Mouse (Mus musculus) common myeloid progenitor, adult 5-6 weeks (primary cell): ENCODE data around the gene Srbd1. TPM values are rescaled to one million over a fixed set of nuclear protein-coding genes. Genes with fewer than 3 reads are reported as not detected.

Experiments
- ATAC-seq: replicated peaks from 2 replicates; pipeline ENCODE4 v1.8.0; 2016; ENCODE audit warnings: low read depth, mild to moderate bottlenecking, moderate TSS enrichment, inconsistent platforms; ENCODE audit not compliant: poor library complexity, severe bottlenecking
- total RNA-seq: library from RNA; stranded (forward); fragments of 200-1000, 187-1606 nt; gene quantifications from 2 replicates; pipeline ENCODE4 v1.2.3, GENCODE M21; 2017

Srbd1 gene
- total RNA-seq, 1 experiment from 2014 or later: 35.6 TPM

DNA sequence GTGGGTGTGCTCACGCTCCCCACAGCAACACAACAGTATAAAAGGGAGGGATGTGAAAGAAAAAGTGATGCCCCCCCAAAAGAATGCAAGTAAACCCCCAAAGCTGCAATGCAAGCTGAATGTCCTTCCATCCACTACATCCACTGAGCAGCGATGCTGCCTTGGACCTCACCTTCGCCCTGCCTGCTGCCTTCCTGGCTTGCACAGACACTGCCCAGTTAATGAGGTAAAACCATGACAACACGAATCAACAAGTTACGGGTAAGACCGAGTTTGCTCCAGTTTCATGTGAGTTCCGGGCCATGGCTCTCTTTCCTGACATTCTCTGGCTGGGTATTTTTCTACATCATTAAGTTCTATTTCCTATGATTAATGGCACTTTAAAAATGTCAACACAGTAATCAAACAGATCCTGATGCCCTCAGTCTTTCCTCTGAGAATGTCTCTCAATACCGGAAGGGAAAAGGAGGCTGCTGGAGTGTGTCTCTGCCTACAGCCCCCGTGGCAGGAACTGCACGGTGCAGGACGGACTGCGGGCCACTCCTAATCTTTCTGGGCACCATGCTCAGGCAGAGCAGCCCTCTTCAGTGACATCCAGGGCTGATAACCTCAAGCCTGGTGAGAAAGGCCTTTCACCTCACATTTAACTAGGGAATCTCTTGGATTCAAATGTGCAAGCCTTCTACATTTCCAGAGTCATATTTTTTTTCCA is 155.8 kb downstream of the Srbd1 start:
- no peak for ATAC-seq

DNA sequence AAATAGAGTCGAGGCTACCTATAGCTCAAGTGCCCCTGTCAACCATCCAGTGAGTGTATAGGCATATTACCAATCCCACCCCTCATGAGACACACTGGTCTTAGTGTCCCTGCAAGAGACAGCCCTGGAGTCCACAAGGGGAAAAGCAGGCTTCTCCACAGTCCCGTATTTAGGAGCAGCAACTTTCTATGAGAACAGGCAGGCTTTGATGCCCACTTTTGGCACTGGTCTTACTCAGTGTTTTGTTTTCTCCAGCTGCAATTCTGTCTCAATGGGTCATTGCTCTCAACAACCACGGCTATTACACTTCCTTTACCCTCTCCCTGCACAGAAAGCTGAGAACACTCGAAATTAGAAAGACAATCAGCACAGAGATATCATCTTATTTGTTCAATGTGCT is 157.4 kb downstream of the Srbd1 start:
- ATAC-seq: no peak

DNA sequence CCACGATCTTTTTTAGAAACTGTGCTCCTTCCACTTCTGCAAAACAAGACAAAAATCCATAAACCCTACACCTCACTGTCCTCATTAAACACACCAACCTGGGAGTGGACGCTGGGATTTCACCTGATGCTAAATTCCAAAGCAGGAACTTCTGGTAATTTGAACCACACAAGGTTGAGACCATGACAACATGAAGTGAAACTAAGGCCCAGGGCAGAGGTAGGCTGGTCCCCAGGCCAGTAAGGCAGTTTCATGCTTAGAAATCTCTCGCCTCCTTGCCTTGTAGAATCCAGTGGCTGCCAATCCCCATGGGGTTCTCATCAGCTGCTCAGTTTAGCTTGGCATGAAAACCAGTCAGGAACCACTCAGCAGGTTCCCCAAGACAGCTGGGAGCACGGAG is 158.4 kb downstream of the Srbd1 start:
- ATAC-seq: no peak

DNA sequence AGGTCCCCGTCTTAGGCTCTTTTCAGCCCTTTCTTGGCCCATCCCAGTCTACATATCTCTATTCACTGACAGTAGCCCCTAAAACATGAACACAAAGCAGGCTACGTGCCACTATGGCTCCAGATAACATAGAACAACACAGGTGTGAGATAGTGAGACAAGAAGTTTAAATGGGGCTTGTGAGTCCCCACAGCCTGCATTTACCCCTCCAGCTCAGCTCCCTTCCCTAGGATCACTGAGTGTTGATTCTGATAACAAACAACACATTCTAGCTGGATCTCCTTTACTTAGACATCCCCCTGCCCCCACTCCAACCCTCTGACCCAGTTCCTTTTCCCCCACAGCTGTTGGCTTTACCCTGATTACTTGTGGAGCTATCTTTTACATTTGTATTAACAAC is 158.8 kb downstream of the Srbd1 start:
- no peak for ATAC-seq

DNA sequence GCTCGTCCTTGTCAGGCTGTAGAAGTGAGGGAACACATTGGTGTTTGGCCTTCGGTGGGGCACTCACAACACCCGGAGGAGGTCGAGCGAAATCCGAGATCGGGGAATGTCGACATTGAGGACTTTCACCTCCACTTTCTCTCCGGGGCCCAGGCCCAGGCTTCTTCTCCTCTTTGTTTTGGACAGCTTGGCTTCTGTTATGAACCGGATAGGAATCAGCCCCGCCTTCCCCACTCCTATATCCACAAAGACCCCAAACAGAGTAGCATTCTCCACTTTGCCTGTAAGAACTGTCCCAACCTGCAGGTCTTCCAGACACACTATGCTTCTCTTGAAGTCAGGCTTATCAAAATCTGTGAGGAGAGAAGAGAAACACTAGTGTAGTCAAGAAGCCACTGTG is 159.8 kb downstream of the Srbd1 start:
- no peak for ATAC-seq

DNA sequence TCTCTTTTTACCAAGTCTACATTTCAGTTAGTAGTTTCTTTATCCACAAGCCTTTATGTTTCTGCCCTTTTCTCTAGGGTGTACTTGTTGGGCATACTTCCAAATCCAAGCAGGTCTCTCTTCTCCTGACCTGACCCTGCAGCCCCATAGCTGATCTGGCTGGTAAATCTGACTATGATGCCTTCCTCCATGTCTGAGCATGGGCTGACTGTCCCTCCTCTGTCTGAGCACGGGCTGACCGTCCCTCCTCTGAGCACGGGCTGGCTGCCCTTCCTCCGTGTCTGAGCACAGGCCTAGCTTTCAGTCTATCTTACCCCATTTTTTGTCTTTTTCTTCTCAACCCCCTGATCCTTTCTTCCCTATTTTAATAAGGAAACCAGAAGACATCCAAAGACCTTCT is 162.7 kb downstream of the Srbd1 start:
- ATAC-seq: no peak

DNA sequence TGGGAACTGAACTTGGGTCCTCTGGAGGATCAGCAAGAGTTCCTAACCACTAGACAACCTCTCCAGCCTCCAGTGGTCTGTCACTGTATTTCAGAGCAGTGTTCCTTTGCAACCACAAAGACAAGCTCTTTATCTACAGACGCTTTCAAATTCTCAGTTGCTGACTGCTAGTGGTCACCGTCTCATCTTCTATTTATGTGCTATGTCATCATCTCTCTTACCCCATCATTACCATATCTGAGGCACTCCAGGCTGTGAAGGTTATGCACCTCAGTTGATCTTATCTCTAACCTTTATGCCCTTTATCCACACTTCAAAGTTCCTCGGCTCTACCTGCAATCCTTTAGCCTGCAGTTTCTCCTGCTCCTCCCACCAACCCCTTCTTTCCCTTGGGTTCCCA is 163.1 kb downstream of the Srbd1 start:
- ATAC-seq: no peak

DNA sequence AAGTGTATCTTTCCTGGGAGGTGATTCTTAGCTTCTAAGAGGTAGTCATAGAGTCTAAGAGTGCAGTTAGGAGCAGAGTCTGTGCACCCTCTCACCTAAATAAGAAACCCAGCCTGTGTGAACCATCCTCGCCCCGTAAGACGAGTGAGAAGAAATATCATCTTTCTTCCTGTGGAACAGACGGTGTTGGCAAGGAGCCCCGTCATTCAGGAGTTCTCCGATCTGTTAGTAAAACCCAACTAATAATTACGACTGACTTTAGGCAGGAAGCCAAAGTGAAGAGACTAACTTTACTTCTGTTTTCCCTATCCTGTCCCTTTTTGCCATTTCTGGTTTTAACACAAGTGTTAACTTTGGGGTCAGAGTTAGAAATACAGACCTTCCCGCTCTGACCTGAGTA is 166.1 kb downstream of the Srbd1 start:
- no peak for ATAC-seq

DNA sequence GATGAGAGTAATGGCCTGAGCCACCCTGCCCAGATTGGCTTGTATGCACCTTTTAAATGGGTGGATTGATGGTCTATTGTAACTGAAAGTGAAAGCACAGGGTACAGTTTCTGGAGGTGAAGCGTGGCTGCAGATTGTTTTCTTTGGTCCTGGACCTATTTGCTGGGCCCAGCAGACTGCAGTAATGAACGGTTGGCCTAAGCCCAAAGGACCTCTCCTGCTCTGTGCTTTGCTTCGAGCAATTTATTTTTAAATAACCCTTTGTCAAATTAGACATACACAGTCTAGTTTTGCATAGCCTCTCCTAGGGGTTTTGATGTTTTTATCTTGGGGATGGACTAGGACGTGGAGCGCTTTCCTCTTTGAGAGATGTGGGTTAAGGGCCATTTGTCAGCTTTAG is 169.9 kb downstream of the Srbd1 start:
- ATAC-seq: no peak

DNA sequence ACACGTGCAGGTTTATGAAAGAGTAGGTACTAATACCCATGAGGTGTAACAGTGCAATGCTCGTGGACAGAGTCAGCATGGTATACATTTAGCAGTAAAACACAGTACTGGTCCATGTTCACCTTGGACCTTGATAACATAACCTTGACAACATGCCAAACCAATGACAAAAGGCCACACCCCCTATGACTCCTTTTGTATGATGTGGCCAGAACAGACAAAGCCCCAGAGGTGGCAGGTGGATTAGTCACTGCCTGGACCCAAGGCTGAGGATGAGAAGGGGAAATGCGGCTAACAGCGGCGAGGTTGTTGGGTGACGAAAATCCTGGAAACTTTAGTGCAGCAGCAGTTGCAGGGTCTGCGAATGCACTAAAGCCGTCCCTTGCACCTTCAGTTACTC is 170.4 kb downstream of the Srbd1 start:
- no peak for ATAC-seq

DNA sequence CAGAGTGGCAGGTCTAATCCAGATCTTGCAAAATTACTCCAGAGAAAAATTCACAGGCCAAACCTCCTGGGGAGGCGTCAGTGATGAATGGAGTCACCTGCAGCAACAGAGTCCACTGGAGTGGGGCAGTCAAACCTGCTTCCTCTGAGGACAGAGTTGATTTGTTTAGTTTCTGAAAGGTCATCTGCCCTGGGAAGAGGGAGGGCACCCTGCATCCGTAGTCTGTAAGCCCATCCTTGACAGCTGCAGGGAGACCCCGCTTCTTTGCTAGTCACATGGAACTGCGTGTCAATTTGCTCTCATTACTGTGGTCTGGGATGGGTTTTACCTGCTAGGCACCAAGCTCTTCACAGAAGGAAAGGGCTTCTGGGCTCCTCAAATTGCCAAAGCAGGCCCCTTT is 173.9 kb downstream of the Srbd1 start:
- no peak for ATAC-seq

DNA sequence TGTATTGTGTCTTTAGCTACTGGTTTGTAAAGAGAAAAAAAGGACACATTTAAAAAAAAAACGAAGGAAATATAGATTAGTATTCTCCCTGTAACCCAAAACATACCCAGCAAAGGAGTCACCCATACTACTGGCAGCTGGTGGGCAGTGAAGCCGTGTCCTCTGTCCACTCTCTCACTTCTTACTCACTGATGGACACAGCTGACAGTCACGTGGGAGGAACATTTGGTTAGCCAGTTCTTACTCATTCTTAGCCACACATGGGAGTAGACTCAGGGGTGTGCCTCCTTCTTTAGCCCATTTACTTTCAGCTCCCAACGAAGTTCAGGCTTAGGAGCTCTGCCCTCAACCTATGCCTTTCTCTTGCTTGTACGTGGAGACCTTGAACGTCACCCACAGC is 183.3 kb downstream of the Srbd1 start:
- ATAC-seq: no peak

DNA sequence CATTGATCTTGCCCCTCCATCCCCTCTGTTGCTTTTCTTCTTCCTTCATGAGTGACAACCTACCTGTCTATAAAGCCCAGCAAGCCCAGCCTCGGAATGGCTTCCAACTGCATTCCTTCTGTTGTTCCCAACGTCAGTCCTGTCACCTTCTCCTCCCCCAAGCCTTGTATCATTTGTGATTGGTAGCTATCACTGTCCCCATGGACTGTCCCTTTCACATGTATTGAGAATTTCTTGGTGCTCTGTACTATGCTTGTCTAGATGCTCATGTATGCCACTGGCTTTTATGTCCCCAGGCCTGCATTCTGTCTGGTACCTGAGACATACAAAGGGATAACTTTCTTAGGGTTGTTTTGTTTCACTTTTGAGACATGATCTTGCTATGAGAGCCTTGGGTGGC is 193.2 kb downstream of the Srbd1 start:
- ATAC-seq: no peak

DNA sequence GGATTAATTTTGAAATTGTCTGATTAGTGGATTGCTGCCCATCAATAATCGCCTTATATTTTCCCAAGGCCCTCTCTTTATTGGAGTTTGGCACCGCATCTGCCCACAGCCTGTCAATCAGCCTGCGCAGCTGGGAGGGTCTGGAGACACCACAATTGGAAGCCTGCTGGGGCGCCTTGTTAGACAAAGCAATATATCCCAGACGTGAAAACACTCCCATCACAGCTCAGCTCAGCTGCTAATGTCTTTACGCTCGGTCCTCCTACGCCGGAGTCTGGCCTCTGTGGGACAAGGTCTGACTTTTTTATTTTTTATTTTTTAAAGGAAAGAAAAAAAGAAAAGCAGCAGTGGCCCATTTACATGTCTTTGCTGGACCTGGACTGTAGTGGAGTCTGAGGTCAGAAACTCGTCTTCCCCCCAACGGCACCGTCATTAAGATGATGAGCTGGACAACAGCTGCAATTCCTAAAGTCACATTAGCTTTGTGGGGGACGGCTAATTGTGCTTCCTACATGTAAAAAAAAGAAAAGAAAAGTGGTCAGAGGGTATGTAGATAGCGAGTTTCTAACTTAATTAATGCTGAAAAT is 195.0 kb downstream of the Srbd1 start:
- ATAC-seq: no peak

DNA sequence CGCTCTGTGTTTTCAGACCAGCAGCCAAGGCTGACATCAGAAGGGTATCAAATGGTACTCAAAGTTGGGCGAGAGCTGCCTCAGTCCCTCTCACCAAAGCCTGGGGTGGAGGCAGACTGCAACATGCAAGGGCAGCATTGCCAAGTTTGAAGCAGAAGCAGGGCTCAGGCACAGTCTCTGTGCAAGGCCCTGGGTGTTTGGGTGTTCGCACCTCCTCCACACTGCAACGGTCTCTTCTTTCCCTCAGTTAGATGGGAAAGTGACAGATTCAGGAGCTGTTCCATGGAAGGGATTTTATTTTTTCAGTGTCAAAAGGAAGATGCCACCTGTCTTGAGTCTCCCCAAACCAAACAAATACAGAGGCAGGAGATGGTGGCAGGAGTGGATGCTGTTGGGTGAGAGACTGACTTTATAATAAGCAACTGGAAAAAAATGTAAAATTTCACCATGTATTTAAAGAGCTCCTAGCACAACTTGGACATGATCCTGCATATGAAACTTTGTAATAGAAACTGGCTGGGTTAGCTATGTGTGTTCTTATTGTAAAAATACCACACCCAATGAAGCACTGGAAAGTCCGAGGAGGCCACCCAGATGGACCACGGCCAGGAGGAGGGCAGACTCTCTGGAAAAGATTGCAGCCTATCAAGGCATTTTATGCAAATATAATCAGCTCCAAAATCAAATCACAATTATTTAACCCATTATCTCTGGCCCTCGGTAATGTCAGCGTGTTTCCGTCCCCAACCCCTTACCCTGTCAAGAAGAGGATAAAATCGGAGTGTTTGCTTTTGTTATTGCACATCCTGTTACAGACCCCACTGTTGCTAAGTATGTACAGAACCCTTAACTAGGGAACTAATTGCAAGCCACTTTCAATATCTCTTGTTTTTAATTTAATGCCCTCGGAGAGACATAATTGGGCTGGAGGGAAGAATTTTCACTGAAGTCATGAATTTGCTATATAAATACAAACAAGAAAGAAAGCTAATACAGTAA is 195.8 kb downstream of the Srbd1 start:
- no peak for ATAC-seq

DNA sequence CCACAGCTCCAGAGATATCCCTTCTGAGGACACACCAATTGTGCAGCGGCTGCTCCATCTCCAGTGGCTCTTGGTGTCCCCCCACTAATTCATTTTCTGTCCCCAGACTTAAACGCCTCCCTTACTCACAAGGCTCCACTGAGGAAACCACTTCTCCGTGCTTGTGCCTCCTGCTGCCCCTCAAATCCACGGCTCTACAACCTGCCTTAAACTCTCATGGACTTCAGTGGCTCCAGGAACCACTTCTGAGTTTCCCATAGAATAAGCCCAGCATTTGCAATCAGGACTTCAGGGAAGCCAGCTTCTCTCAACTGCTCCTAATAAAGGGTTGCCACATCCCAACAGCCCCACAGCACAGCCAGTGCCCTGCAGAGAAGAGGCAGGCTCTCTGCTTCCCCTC is 200.2 kb downstream of the Srbd1 start:
- no peak for ATAC-seq

DNA sequence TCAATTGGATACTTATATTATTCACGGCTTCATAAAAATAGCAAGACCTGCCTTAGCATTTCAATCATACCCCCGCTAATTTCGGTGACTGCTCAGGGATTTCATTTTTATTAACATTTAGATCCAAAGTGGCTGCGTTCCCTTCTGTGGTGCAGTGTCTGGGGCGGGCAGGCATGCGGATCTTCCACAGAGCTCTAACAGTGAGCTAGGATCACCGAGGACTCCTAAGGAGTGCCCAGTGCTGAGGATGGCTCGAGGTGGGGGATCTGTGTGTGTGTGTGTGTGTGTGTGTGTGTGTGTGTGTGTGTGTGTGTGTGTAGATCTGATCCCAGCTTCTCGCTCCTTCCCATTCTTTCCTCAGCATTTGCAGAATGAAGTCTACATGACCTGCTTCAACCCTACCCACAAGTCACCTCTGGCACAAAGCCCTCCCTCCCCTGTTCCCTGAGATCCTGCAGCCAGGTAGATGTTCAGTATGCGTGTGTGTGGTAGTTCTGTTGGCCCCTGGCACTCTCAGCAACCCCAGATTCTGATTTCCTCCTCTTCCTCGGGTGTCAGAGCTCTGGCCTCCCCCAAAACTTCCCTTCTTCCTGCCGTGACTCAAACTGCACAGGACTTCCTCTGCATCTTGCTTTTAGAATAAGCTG is 200.9 kb downstream of the Srbd1 start:
- ATAC-seq: no peak

DNA sequence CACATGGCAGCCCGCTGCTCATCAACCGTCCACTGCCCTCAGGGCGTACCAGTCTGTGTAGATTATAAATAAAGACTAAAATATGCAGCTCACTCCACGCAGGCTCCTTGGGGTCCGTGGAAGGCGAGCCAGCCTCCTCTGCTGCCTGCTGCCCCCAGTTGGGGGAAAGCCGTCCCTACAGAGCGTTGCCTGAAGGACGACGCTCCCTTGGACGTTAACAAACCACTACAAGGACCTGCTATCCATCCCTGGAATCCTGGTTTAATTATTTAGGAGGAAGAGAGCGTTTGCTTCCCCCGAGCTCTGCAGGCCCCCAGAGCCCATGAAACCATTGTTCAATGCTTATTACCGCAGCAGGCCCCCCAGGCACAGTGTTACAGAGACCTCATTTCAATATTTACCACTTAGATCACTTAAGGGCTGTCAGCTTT is 201.4 kb downstream of the Srbd1 start:
- no peak for ATAC-seq

DNA sequence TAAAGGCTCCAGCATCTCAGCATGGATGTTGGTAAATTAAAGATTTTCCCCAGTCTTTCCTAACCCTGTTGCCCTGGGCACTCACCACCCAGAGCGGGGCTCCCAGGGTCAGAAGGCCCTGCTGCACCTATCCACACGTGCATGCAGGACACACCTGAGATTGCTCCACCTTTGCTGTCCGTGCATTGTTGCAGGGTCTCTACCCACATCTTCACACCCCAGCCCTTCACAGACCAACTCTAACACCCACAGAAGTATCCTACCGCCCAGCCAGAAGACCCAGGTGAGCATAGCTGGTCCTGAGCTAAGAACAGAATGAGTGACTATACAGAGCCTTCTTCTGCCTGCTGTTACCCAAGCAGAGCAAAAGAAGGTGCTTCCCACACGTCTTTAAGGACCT is 201.9 kb downstream of the Srbd1 start:
- no peak for ATAC-seq

DNA sequence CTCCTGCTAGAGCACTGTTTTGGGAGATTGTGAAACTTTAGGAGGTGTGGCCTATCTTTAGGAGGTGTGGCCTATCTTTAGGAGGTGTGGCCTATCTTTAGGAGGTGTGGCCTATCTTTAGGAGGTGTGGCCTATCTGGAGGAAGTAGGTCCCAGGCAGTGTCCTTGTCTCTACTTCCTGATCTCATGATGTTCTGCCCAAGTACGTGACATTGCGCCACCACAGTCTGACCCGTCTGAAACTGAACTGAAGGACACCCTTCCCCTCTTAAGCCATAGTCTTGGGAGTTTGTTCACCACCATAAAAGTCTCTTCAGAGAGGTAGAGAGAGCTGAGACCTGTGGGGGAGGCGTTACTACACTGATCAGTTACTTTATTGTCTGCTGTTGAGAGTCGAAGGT is 202.9 kb downstream of the Srbd1 start:
- 0 out of 2 replicates have a peak, but pooled peaks have one; percentile 56 for ATAC-seq
